Mouse (Mus musculus) urinary bladder, adult 2 months (tissue): ENCODE measurements around the gene Hist1h1c. TPM values are rescaled to one million over a fixed set of nuclear protein-coding genes. Genes with fewer than 3 reads are reported as not detected.
A peak's percentile ranks its signal among the peaks of the same experiment; 100 is the strongest.
"Not testable (repeated sequence)": the region's sequence is repeated elsewhere in the genome, so short reads cannot be mapped to it uniquely, and the experiment has no call there.

Source experiments
- DNase-seq: peaks from one replicate; pipeline ENCODE4 v3.0.0; 2022; ENCODE audit warnings: low spot score
- polyA plus RNA-seq: library from polyadenylated mRNA; depleted of rRNA; stranded (reverse); fragments of >200 nt; gene quantifications from 2 replicates; pipeline ENCODE4 v1.2.3, GENCODE M21; 2012; rRNA removed

Gene Hist1h1c
- polyA plus RNA-seq = 125 and 170 TPM in 2 replicates

DNA sequence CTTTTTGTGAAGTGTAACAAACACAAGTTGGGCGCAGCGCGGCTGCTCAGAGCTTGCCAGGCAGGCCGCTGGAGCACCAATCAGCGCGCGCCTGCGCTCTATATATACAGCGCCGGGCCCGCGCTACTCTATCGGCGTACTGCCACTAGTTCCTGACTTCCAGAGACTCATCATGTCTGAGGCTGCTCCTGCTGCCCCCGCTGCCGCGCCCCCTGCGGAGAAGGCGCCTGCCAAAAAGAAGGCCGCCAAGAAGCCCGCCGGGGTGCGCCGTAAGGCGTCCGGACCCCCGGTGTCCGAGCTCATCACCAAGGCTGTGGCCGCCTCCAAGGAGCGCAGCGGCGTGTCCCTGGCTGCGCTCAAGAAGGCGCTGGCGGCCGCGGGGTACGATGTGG is at the start of gene Hist1h1c:
Gene Hist1h1c (plus strand): TSS at position 132 of the 392 bp plus-strand sequence.
- peak; percentile 94 for DNase-seq

DNA sequence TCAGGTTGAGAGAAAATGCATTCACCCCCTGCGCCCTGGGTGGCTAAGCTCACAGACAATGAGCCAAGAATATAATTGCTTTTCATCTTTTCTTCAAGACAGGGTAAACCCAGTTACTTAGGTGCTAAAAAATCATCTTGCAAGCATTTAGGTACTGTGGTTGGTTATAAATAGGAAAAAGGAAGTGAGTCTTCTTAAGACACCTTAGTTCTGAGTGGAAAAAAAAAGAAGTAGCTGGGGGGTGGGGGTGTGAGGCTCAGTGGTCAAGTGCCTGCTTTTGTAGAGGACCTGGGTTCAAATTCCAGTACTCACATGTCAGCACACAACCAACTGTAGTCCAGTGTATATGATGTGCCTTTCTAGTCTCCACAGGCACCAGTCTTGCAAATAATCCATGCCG is 49.7 kb upstream of the Hist1h1c start:
- no peak for DNase-seq

DNA sequence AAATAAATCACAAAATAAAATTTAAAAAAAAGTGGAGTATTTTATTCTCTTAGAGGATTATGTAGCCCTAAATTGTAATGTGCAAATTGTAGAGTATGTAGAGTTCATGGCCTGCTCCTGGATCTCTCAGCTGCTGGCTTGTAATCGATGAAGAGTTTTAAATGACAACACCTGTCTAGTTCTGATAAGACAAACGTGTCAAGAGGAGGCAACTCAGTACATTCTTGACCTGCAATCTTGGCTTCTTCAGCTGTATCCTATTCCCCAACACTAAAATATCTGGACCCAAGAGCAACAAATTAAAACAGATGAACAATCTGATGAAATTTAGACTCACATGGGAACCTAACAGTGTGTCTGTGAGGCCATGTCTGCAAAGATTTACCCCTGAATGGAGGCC is 49.1 kb upstream of the Hist1h1c start:
- DNase-seq = no peak

DNA sequence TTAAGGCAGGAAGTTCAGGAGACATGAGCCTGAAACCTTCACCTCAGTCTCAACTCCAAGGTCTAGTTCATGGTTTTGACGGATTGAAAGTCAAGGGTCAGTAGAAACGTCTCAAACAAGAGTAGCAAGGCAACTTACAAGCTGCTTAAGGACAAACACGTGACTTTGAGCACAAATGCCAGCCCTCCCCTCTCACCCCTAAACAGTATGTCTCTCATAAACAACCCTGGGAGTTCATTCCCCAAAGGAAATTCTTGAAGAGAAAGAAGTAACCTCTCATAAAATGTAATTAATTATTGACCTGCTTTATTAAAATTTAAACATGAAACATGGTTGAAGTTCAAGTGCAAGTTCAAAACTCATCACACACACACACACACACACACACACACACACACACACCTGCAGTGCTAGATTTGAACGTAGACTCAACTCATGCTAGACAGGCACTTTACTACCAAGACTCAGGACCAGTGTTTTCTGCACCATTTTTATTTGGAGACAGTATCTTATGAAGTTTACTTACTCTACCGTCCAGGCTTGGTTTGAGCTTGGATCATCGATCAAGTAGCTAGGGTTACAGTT is 44.7 kb upstream of the Hist1h1c start:
- DNase-seq = no peak

DNA sequence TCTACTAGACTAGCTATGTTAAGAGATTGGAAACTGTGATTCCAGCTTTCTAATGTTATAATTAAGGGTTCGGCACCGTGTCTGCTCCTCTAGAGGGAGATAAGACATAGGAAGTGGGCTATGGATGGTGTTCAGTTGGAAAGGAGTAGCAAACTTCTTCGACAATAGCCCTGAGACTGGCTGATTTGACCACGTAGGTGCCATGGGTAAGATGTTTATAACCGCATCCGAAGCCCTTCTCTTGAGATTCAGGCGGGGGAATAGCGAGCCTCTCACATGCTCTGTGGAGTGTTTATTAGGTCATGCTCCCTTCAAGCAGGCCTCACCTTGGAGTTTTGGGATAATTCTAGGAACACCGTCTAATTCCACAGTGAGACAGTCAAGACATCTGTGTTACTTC is 43.7 kb upstream of the Hist1h1c start:
- no peak for DNase-seq

DNA sequence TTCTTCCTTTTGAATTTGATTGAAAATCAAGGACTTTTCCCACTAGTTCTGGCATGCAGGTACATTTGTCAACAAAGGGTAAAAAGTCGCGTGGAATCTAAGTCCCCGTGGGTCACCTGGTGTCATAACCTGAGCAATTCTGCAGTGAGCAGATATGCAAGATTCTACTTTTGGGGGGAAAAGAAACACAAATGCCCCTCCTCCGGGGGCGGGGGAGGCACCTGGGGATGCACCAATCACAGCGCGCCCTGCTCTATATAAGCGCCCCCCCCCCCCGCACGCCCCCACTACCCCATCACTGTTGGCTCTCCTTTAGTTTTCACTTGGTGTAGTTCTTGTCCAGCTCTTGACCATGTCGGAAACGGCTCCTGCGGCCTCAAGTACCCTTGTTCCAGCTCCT is 43.1 kb upstream of the Hist1h1c start, which contains the start of gene Hist1h1t:
Gene Hist1h1t (plus strand): TSS at position 301 of the 400 bp plus-strand sequence.
- no peak for DNase-seq

DNA sequence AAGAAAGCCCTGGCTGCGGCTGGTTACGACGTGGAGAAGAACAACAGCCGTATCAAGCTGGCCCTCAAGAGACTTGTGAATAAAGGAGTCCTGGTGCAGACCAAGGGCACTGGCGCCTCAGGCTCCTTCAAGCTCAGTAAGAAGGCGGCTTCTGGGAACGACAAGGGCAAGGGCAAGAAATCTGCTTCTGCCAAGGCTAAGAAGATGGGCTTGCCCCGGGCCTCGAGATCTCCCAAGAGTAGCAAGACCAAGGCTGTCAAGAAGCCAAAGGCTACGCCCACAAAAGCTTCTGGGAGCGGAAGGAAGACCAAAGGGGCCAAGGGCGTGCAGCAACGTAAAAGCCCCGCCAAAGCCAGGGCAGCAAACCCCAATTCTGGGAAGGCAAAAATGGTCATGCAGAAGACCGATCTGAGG is 42.5 kb upstream of the Hist1h1c start:
- DNase-seq = no peak

DNA sequence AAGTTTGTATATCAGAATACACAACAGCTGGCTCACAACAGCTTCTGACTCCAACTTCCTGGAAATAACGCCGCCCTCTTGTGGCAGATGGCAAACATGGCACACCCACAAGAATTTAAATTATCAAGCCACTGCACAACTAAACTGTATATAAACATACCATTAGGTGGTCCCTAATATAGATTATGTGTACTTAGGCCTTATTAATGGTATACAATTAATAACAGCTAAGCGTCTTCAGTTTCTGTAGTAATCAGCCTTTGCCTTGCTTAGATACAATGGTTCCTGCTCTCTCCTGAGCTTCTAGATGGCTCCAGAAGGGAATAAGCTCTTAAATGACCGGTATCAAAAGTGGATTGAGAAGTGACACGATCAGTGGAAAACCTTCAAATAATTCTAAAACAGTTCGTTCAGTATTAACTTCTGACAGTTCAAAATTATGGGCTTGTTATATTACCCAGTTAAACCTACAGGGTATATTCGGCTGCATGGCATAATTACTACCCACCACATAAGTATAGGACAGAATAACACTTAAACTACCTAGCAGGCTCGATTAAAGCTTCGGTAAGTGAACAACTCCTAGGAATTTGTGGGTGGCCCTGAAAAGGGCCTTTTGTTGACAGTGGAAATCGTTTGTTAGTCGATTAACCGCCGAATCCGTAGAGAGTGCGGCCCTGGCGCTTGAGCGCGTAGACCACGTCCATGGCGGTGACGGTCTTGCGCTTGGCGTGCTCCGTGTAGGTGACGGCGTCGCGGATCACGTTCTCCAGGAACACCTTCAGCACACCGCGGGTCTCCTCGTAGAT is 40.9 kb upstream of the Hist1h1c start:
- DNase-seq = no peak

DNA sequence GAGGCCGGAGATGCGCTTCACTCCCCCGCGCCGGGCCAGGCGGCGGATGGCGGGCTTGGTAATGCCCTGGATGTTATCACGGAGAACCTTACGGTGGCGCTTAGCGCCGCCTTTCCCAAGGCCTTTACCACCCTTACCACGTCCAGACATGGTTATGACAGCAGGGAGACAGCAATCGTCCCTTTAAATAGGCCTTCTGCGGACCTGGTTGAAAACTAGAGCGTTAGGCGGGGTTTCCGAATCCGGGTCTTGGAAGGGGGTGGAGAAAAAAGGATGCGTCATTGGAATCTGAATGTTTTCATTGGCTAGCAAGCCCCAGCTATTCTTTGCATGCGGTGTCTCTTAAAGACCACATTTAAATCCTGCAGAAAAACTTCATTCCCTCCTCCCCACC is 40.3 kb upstream of the Hist1h1c start, which contains the start of gene Hist1h4c:
Gene Hist1h4c (minus strand): TSS at position 155 of the 394 bp plus-strand sequence.
- peak; percentile 96 for DNase-seq

DNA sequence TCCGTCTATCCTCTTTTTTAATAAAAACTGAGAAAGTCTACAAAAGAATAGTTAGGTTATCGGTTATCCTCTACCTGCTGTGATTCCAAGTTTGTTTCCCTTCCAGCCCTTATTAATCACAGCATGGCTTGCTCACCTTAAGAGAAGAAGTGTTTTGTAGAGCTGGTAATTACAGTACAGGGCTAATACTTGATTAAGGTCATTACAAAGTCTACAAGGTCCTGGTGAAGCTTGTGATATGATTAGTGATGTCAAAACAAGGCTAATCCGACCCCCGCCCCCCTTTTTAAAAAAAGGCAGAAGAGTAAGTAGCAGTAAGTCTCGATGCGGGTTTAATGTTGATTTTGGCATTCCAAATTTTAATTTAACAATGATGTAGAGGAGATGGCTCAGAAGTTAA is 39.6 kb upstream of the Hist1h1c start:
- no peak for DNase-seq

DNA sequence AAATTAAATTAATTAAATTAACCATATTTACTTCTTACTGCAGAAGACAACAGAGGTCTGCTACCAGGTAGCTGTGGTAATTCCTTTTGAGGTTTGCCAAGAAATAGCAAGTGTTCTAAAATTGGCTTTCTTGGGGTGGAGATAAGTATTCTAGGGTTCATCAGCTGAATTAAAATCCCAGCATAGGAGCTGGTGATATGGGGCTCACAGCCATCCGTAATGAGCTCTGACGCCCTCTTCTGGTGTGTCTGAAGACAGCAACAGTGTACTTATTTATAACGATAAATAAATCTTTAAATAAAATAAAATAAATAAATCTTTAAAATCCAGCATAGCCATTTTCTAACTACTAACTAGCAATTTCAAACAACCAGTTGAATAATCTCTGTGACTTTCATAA is 38.8 kb upstream of the Hist1h1c start:
- DNase-seq = no peak

DNA sequence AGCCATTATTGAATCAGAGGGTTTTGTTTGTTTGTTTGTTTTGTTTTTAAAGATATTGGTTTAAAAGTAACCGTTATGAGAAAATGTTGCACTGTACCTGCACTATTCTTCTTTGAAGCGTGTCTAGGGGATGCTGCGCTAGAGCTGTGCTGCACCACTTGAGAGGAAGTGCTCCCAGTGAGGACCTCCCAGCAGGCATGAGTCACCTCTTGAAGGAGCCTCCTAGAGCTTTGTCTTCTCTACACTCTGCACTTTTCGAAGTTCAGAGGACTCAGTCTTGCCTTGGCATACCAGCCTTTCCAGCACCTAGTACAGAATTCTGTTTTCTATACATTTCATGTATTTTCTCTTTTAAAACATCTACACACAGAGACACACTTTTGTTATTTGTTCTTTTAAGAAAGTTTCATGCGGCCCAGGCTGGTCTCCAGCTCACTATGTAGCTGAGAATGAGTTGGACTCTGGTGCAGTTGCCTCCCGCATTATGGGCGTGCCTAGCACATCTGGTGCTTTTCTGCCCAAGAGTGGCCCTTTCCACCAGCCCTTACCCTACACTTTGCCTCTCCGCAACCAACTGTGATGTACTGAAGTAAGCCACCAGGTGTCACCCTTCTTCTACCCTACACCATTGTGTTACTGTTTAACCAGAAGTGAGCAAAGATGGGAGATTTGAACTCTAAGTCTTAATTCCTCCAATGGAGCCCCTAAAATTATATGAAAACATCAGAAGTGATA is 37.7 kb upstream of the Hist1h1c start:
- no peak for DNase-seq

DNA sequence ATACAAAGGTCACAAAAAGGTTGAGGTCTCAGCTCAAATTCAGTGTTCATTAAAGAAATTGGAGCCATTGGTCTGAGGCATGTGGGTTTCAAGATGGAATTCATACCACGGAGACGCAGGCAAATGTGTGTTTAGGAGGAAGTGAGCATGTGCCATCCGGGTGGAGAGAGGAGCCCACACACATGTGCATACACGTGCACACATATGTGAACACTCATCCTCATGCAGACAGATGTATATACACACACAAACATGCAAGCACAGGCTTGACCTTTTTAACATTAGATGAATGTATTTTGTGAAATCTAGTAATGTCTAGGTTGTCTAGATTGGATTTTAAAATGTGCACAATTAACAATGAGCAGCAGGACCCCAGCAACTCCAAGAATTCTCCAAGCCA is 36.4 kb upstream of the Hist1h1c start:
- DNase-seq = no peak

DNA sequence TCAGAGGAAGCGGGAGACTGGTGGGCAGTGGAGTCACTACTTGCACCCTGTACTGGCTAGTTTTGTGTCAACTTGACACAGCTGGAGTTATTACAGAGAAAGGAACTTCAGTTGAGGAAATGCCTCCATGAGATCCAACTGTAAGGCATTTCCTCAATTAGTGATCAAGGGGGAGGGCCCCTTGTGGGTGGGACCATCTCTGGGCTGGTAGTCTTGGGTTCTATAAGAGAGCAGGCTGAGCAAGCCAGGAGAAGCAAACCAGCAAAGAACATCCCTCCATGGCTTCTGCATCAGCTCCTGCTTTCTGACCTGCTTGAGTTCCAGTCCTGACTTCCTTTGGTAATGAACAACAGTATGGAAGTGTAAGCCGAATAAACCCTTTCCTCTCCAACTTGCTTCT is 35.8 kb upstream of the Hist1h1c start:
- not testable (repeated sequence) for DNase-seq

DNA sequence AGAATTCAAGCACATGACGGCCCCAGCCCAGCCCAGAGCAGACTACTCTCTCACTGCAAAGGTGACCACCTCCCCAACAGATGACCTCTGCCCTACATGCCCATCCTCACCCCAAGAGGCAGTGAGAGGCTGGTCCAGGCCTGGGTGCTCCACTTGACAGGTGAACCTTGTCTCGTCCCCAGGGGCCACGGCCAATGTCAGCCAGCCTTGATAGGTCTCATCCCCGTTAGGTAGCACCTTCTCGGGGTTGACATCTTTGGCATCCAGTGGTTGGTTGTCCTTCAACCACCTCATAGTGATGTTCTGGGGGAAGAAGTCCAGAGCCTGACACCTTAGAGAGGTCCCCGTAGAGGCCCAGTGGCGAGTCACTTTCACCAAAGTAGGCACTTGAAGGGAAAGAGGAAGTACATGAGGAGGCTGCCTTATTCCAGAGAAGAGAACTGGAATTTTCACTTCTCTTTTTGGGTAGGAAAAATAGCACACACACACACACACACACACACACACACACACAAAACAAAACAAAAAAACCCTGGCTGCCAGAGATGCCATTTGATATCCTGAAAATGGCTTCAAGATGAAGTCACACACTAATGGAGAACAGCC is 32.8 kb upstream of the Hist1h1c start:
- DNase-seq = no peak

DNA sequence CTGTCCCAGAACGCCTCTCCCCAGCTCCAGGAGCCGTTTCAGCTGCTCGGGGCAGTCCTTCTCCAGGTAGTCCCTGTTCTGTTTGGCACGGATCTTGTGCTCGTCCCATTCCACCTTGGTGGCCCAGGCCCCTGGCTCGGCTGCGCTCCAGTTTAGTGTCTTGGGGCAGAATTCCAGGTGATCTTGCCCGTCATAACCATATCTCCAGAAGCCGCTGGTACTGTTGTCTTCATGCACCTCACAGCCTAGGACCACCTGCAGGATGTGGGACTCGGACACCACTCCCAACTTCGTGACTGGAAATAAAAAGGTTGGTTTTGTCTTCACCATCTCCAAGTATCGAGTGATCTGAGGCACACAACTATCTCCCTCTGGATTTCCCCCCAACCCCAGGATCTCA is 31.8 kb upstream of the Hist1h1c start:
- no peak for DNase-seq

DNA sequence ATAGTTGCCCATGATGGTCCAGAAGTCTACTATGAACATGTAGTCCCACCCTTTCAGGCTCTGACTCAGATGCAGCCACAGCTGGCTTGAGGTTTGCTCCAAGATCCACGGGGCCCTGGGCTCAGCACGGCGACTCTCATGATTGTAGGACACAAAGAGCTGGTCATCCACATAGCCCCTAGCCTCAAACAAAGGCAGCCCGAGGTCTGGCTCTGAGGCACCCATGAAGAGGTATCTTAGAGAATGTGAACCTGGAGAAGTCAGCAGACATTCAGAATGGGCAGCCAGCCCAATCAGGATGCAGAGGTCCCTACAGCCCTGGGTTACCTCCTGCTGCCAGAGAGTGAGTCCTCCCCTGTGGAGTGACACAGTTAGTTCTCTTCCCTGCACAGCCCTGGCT is 30.6 kb upstream of the Hist1h1c start:
- no peak for DNase-seq

DNA sequence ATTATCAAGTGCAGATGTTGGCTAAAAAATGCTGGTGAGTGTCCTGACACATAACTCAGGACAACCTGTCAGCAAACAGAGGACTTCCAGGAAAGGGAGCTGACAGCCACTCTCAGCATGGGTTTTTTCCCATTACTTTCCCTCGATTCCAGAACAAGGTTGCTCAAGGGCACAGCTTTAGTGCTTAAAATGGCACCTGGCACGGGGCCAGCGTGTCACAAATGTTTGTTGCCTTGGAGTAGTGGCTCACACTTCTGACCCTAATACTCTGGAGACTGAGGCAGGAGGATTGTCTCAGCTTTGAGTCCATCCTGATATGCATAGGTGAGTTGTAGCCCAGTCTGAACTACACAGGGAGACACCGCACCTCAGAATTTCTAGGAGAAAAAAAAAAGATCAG is 30.0 kb upstream of the Hist1h1c start:
- no peak for DNase-seq

DNA sequence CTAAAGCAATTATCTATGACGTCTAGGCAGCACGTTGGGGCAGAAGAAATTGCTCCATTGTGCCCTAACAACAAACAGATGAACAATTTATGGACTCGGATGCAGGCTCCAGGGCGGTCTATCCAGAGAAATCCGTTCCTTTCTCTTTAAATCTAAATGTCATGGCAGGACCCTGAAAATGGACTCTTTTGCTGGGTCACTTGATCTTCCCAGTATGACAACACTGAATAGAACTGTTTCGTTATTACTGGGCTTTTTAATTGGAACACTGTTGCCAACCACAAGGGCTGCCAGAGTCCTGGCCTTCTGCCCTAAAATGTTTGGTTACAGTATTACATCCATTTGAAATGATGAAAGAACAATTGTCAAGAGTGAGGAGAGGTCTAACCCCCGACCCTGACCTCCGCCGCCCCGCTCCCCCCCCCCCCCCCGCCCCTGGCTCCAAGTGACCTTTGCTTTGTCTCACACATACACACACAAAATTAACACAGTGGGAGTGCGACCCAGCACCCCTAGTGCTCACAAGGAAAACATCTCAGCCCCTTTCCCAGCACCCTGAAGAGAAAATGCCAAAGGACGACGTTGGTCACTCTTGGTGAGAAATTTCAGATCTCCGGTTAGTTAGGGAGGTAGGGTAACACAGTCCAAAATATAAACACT is 28.8 kb upstream of the Hist1h1c start:
- no peak for DNase-seq

DNA sequence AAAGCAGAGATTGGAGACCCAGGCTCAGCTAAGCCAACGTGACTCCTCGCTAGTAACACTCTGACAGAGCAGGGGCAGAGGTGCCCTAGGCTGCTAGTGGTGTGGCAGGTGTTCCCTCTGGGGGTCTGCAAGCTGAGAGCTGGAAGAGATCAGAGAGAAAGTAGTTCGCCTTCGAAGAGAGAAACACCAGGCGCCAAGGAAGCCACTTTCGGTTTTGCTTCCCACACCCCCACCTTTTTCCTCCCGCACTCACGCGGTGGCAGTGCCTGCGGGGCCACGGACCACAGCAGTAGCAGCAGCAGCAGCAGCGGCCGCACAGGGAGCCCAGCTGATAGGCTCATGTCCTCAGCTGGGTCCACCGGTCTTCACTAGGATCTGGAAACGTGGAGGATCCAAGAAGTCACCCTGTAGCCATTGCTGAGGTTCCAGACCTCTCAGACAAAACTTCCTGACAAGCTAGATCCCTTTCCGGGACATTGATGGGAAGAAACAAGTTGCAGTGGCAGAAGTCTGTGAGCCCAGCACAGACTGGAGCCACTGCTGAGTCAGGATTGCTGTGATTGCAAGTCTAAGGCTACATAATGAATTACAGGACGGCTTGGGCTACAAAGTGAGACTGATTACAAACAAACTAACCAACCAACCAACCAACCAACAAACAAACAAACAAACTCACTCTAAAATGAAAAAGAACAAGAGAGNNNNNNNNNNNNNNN is 28.1 kb upstream of the Hist1h1c start, which contains the start of gene Hfe:
Gene Hfe (minus strand): TSS at position 481 of the 716 bp plus-strand sequence.
- peak; percentile 34 for DNase-seq
